In the genomic region with DNA sequence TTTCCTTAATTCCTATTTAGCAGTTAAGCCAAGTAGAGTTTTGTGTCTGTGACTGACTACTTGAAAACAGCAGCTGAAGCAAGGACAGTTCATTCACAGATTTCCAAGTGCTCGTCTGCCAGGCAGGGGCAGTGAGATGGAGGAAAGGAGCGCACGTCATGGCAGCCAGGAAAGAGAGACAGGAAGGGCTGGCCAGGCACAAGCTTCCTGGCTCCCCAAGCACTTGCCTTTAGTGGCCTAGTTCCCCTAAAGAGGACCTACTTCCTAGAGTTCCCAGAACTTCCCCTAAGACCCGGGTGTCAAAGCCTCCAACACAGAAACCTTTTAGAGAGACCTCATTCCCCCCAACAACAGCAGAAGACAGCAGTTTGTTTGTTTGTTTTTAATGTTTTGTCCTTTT, we compare ENCODE assay signal across 21 mouse cellular contexts. TPM values are rescaled to one million over a fixed set of nuclear protein-coding genes. Genes with fewer than 3 reads are reported as not detected.
DNase-seq lines count a peak whose midpoint lies in the region; ATAC-seq and TF ChIP-seq lines count a peak whose summit lies in the region.
"Had no signal": no experiment of that assay in that cellular context is flagged by ENCODE, and none has a peak within 500 bp of the region (broad histone marks: within the 10 kb centered on the region; RNA-seq: fewer than 3 reads in every experiment).

No protein-coding gene starts in this region.

- no peaks in the 10 kb centered on the region for H3K27me3 ChIP-seq in heart, embryonic 12.5 days (replicated peaks)
- H3K27me3 ChIP-seq in kidney, embryonic 16.5 days (ENCODE audit: insufficient read depth, low read length), result no peaks in the 10 kb centered on the region
- H3K27me3 ChIP-seq in spleen, adult 2 months (ENCODE audit: control insufficient read depth, insufficient read depth, low read length), result no peaks in the 10 kb centered on the region
- H3K27me3 ChIP-seq: embryonic facial prominence, embryonic 12.5 days; liver, embryonic 12.5 days had no signal

- H3K36me3 ChIP-seq in heart, embryonic 12.5 days, result peaks cover 93% of the 10 kb centered on the region
- peaks cover 51% of the 10 kb centered on the region for H3K36me3 ChIP-seq in kidney, embryonic 16.5 days (ENCODE audit: insufficient read depth, low read length)
- H3K36me3 ChIP-seq in spleen, adult 2 months (ENCODE audit: control insufficient read depth, insufficient read depth, low read length), result peaks cover 26% of the 10 kb centered on the region

- no peak for TF ChIP-seq CTCF in spleen, adult 2 months (IDR thresholded peaks at IDR 0.05; ENCODE audit: extremely low read depth, insufficient read depth, insufficient read length, insufficient replicate concordance)

- H3K9ac ChIP-seq in heart, embryonic 12.5 days, result no peak overlapping the region
- H3K9ac ChIP-seq in kidney, embryonic 16.5 days (replicated peaks; ENCODE audit: low read length), result no peak overlapping the region
- H3K9ac ChIP-seq: embryonic facial prominence, embryonic 12.5 days; liver, embryonic 12.5 days had no signal

- H3K4me1 ChIP-seq in heart, embryonic 12.5 days (replicated peaks), result 0 out of 2 replicates have a peak, but pooled peaks cover 4% of the 10 kb centered on the region
- no peaks in the 10 kb centered on the region for H3K4me1 ChIP-seq in kidney, embryonic 16.5 days (ENCODE audit: insufficient read depth, low read length)
- H3K4me1 ChIP-seq in spleen, adult 2 months (ENCODE audit: control insufficient read depth, insufficient read depth, insufficient read length), result no peaks in the 10 kb centered on the region
- H3K4me1 ChIP-seq: embryonic facial prominence, embryonic 12.5 days; limb, embryonic 10.5 days; liver, embryonic 12.5 days had no signal

- 59% methylated on average over 4 of the region's 4 CpGs for WGBS in heart, embryonic 12.5 days
- 78% methylated on average over 4 of the region's 4 CpGs for WGBS in kidney, embryonic 16.5 days
- WGBS in spleen, adult 2 months, result 45% methylated on average over 4 of the region's 4 CpGs

- TF ChIP-seq POLR2A in spleen, adult 2 months (IDR thresholded peaks at IDR 0.05; ENCODE audit: low read depth, low read length), result no peak

- H3K9me3 ChIP-seq in heart, embryonic 12.5 days (replicated peaks), result no peaks in the 10 kb centered on the region
- no peaks in the 10 kb centered on the region for H3K9me3 ChIP-seq in kidney, embryonic 16.5 days (ENCODE audit: low read length)
- H3K9me3 ChIP-seq: embryonic facial prominence, embryonic 12.5 days; limb, embryonic 10.5 days; liver, embryonic 12.5 days had no signal

- H3K4me2 ChIP-seq in heart, embryonic 12.5 days, result no peak overlapping the region
- H3K4me2 ChIP-seq in kidney, embryonic 16.5 days (replicated peaks; ENCODE audit: low read depth, low read length), result no peak overlapping the region
- H3K4me2 ChIP-seq: embryonic facial prominence, embryonic 12.5 days; liver, embryonic 12.5 days had no signal

- H3K4me3 ChIP-seq in heart, embryonic 12.5 days, result no peak overlapping the region
- no peak overlapping the region for H3K4me3 ChIP-seq in kidney, embryonic 16.5 days (ENCODE audit: low read length)
- no peak overlapping the region for H3K4me3 ChIP-seq in spleen, adult 2 months (ENCODE audit: extremely low read depth, insufficient read depth, insufficient read length)
- H3K4me3 ChIP-seq: embryonic facial prominence, embryonic 12.5 days; limb, embryonic 10.5 days; liver, embryonic 12.5 days had no signal

- peak overlapping the region; percentile 35; the same call in 1 of the 2 replicates for H3K27ac ChIP-seq in heart, embryonic 12.5 days (ENCODE audit: poor library complexity, severe bottlenecking)
- peak overlapping the region; percentile 55; the same call in 1 of the 2 replicates for H3K27ac ChIP-seq in kidney, embryonic 16.5 days (ENCODE audit: low read length)
- H3K27ac ChIP-seq in spleen, adult 2 months (ENCODE audit: insufficient read depth, low read length), result peak overlapping the region; percentile 16; the same call in 1 of the 2 replicates
- H3K27ac ChIP-seq: embryonic facial prominence, embryonic 12.5 days; hindbrain, postnatal 0 days; limb, embryonic 10.5 days; liver, embryonic 12.5 days had no signal

- DNase-seq in heart, postnatal 10 days, result no peak
- no peak for DNase-seq in kidney, adult 11 months
- DNase-seq in spleen, adult 2 months (ENCODE audit: low read depth in 1 of 2, low spot score in 2 of 2), result no peak
- DNase-seq in spleen, adult 12 weeks (ENCODE audit: low spot score), result no peak
- no peak for DNase-seq in left cerebral cortex, postnatal 4 days
- no peak for DNase-seq in adrenal gland, adult (ENCODE audit: inconsistent age in 2 of 2, low spot score in 1 of 2)
- DNase-seq: adrenal gland, postnatal 25 days; B cell, adult 2 months; cerebellum, adult 8-10 months; gastrocnemius, postnatal 10 days; kidney, adult 18-20 months; right cerebral cortex, adult 18-20 months; thymus, adult 18-20 months had no signal

- ATAC-seq in heart, embryonic 12.5 days (ENCODE audit: insufficient number of reproducible peaks, low FRiP score), result no peak
- no peak for ATAC-seq in kidney, embryonic 16.5 days (ENCODE audit: low FRiP score, low TSS enrichment)
- ATAC-seq: forebrain, embryonic 16.5 days; hindbrain, postnatal 0 days; liver, embryonic 12.5 days; midbrain, embryonic 16.5 days had no signal

- intact Hi-C loops in heart, postnatal 10 days (cut with DNase I), result no loop called here
- intact Hi-C loops in left cerebral cortex, postnatal 4 days (cut with DNase I), result no loop called here

RNA-seq across cellular contexts. Expression of gene Nudt16l1, which starts 18.0 kb away (rescaled TPM):
- polyA plus RNA-seq in heart, embryonic 12.5 days (2016; fragmentation: Nextera tagmentation; extraction: Ambion mirVana), result 92.3 and 97.3 TPM in 2 replicates
- 10 to 100 TPM; 40.5 to 43.9 TPM for total RNA-seq in heart, postnatal 10 days (2021)
- polyA plus RNA-seq in kidney, embryonic 16.5 days (2015; fragmentation: Nextera tagmentation; extraction: Ambion mirVana), result 171 and 187 TPM in 2 replicates
- 70.3 and 78.4 TPM in 2 replicates for polyA plus RNA-seq in spleen, adult 2 months (2012; rRNA removed)
- 10 to 100 TPM; 65.9 to 68.9 TPM for total RNA-seq in left cerebral cortex, postnatal 4 days (2021)

RNA-seq across cellular contexts. Expression of gene Mgrn1, which starts 34.5 kb away (rescaled TPM):
- 114 and 116 TPM in 2 replicates for polyA plus RNA-seq in heart, embryonic 12.5 days (2016; fragmentation: Nextera tagmentation; extraction: Ambion mirVana)
- 100 to 1,000 TPM; 186 to 187 TPM for total RNA-seq in heart, postnatal 10 days (2021)
- 113 and 117 TPM in 2 replicates for polyA plus RNA-seq in kidney, embryonic 16.5 days (2015; fragmentation: Nextera tagmentation; extraction: Ambion mirVana)
- 103 and 134 TPM in 2 replicates for polyA plus RNA-seq in spleen, adult 2 months (2012; rRNA removed)
- 100 to 1,000 TPM; 152 to 163 TPM for total RNA-seq in left cerebral cortex, postnatal 4 days (2021)

RNA-seq across cellular contexts. Expression of gene Ubald1, which starts 40.4 kb away (rescaled TPM):
- 26.8 and 27.1 TPM in 2 replicates for polyA plus RNA-seq in heart, embryonic 12.5 days (2016; fragmentation: Nextera tagmentation; extraction: Ambion mirVana)
- 10 to 100 TPM; 19.7 to 23.1 TPM for total RNA-seq in heart, postnatal 10 days (2021)
- 36.2 and 40.4 TPM in 2 replicates for polyA plus RNA-seq in kidney, embryonic 16.5 days (2015; fragmentation: Nextera tagmentation; extraction: Ambion mirVana)
- 65.6 and 67.6 TPM in 2 replicates for polyA plus RNA-seq in spleen, adult 2 months (2012; rRNA removed)
- total RNA-seq in left cerebral cortex, postnatal 4 days (2021), result 10 to 100 TPM; 58.5 to 59.1 TPM

RNA-seq across cellular contexts. Expression of gene Anks3, which starts 43.4 kb away (rescaled TPM):
- polyA plus RNA-seq in heart, embryonic 12.5 days (2016; fragmentation: Nextera tagmentation; extraction: Ambion mirVana), result 34.4 and 34.8 TPM in 2 replicates
- 10 to 100 TPM; 19.7 to 20.8 TPM for total RNA-seq in heart, postnatal 10 days (2021)
- polyA plus RNA-seq in kidney, embryonic 16.5 days (2015; fragmentation: Nextera tagmentation; extraction: Ambion mirVana), result 76.8 and 81.3 TPM in 2 replicates
- polyA plus RNA-seq in spleen, adult 2 months (2012; rRNA removed), result 51.5 and 56.3 TPM in 2 replicates
- 10 to 100 TPM; 60.2 to 63.0 TPM for total RNA-seq in left cerebral cortex, postnatal 4 days (2021)
